Mouse (Mus musculus) E14TG2a.4 (cell line): ENCODE measurements around the gene Mas1.
"Not testable (repeated sequence)": the region's sequence is repeated elsewhere in the genome, so short reads cannot be mapped to it uniquely, and the experiment has no call there.

ENCODE experiments used
- H3K27me3 ChIP-seq: 2 replicates; pipeline ENCODE4 v1.6.1; 2014; ENCODE audit warnings: low read length, control low read depth; ENCODE audit not compliant: insufficient read depth
- H3K36me3 ChIP-seq: 2 replicates; pipeline ENCODE4 v1.6.1; 2014; ENCODE audit warnings: low read length, control low read depth; ENCODE audit not compliant: insufficient read depth
- H3K4me1 ChIP-seq: replicated peaks from 2 replicates; pipeline ENCODE4 v1.6.1; 2014; ENCODE audit warnings: low read depth, low read length, control low read depth
- H3K4me3 ChIP-seq: replicated peaks from 2 replicates; pipeline ENCODE4 v1.5.1; 2014; ENCODE audit warnings: mild to moderate bottlenecking, low read length
- H3K9me3 ChIP-seq: 2 replicates; pipeline ENCODE4 v1.6.1; 2014; ENCODE audit warnings: low read length, control low read depth
- CTCF ChIP-seq: conservative IDR thresholded peaks from 2 replicates; pipeline ENCODE4 v1.5.1; 2014; ENCODE audit warnings: low read length
- NANOG ChIP-seq: IDR thresholded peaks from 2 replicates; pipeline ENCODE4 v1.6.1; 2014; ENCODE audit warnings: borderline replicate concordance, low read length, mixed read lengths
- POU5F1 ChIP-seq: IDR thresholded peaks from 2 replicates; pipeline ENCODE4 v1.6.1; 2014; ENCODE audit warnings: low read length, borderline replicate concordance

Gene Mas1

DNA sequence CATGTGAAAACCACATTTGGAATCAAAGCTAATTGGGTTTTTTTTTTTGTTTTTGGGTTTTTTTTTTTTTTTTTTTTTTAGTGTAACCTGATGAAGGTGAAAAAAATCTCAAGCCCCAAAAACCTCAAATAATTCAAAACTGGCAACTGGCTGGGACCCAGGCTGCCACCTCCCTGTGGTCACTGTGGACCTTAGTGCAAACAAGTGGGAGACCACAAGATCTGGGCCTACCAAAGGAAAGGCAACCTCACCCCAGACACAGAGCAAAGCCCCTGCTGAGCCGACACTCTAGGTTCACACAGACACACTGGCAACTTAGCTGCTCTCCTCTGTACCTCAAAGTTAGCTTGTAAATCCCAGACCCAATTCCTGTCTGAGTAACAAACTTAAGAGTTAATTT, 36.4 kb upstream of the Mas1 start:
- H3K36me3 ChIP-seq, result peaks cover 77% of the 10 kb centered on the region
- H3K9me3 ChIP-seq, result no peaks in the 10 kb centered on the region
- no peaks in the 10 kb centered on the region for H3K27me3 ChIP-seq
- peaks cover 31% of the 10 kb centered on the region for H3K4me1 ChIP-seq
- H3K4me3 ChIP-seq, result no peak overlapping the region
- TF ChIP-seq NANOG (no peak), POU5F1 (no peak), CTCF (no peak)

- Histone ChIP-seq H3K9me3 (no peaks in the 10 kb centered on the region), H3K4me1 (peaks cover 31% of the 10 kb centered on the region), H3K4me3 (no peak overlapping the region), H3K27me3 (no peaks in the 10 kb centered on the region), H3K36me3 (peaks cover 83% of the 10 kb centered on the region)
- no peak for TF ChIP-seq CTCF
Measured at GRCm38 (mm10) chr17:12903372-12904333, 35.7 kb upstream of the Mas1 start.

GRCm38 (mm10) chr17:12902291-12902690, 34.3 kb upstream of the Mas1 start:
- H3K36me3 ChIP-seq, result peaks cover 84% of the 10 kb centered on the region
- H3K27me3 ChIP-seq, result no peaks in the 10 kb centered on the region
- no peaks in the 10 kb centered on the region for H3K9me3 ChIP-seq
- no peak for TF ChIP-seq CTCF
- no peak for TF ChIP-seq POU5F1
- TF ChIP-seq NANOG, result no peak
- H3K4me1 ChIP-seq, result peaks cover 33% of the 10 kb centered on the region
- no peak overlapping the region for H3K4me3 ChIP-seq

- Histone ChIP-seq H3K4me1 (peaks cover 34% of the 10 kb centered on the region), H3K36me3 (peaks cover 93% of the 10 kb centered on the region)
- H3K4me3 ChIP-seq, H3K27me3 ChIP-seq, H3K9me3 ChIP-seq: not testable (repeated sequence)
Measured at GRCm38 (mm10) chr17:12898607-12899006, 30.7 kb upstream of the Mas1 start.

- H3K9me3 ChIP-seq, result no peaks in the 10 kb centered on the region
- peaks cover 34% of the 10 kb centered on the region for H3K4me1 ChIP-seq
- no peak overlapping the region for H3K4me3 ChIP-seq
- H3K27me3 ChIP-seq, result no peaks in the 10 kb centered on the region
- TF ChIP-seq POU5F1, result no peak
- no peak for TF ChIP-seq NANOG
- H3K36me3 ChIP-seq, result peaks cover 93% of the 10 kb centered on the region
Measured at GRCm38 (mm10) chr17:12897674-12898073, 29.7 kb upstream of the Mas1 start.

- peaks cover 41% of the 10 kb centered on the region for H3K4me1 ChIP-seq
Measured at GRCm38 (mm10) chr17:12892033-12892432, 24.1 kb upstream of the Mas1 start.

GRCm38 (mm10) chr17:12891054-12891453, 23.1 kb upstream of the Mas1 start:
- H3K36me3 ChIP-seq, result peaks cover 88% of the 10 kb centered on the region
- no peaks in the 10 kb centered on the region for H3K27me3 ChIP-seq
- peaks cover 49% of the 10 kb centered on the region for H3K4me1 ChIP-seq
- TF ChIP-seq NANOG, result no peak
- TF ChIP-seq POU5F1, result no peak
- no peak for TF ChIP-seq CTCF
- no peak overlapping the region for H3K4me3 ChIP-seq
- no peaks in the 10 kb centered on the region for H3K9me3 ChIP-seq

More at GRCm38 (mm10) chr17:12892033-12892432, 24.1 kb upstream of the Mas1 start:
- Histone ChIP-seq H3K27me3 (no peaks in the 10 kb centered on the region), H3K9me3 (no peaks in the 10 kb centered on the region), H3K4me3 (no peak overlapping the region), H3K36me3 (peaks cover 98% of the 10 kb centered on the region)
- TF ChIP-seq CTCF (no peak), POU5F1 (no peak), NANOG (no peak)

DNA sequence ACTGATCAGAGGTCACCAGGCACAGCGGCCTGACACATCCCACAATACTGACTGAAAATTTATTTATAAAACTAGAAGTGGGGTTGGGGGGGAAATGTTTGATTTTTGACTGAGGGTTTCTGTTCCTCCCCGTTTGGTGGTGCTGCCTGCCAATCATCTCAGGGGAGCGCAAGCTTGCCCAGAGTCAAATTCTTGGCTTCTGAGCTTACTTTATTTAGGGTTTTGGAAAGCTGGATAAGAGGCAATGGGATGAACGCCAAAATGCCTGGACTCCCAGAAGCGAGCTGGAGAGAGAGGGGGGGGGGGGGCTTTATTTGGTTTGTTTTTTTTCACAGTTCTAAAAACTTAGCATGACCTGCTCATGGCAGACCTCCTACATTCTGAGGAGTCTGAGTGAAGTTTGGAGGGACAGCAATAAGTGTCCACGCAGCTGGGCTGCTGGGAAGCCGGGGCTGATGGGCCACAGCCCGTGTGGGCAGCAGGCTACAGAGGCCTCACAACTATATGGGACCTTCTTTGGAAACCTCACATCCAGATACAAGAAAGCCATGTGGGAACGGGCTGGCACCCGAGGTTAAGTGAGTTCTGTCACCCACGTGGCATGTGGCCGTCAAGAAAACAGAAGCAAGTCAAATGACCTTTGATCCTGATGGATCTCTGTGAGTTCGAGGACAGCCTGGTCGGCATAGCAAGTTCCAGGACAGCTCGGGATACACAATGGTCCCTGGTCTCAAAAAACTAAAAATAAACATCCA, 19.3 kb upstream of the Mas1 start:
- no peak overlapping the region for H3K4me3 ChIP-seq
- H3K27me3 ChIP-seq, result no peaks in the 10 kb centered on the region
- peaks cover 68% of the 10 kb centered on the region for H3K4me1 ChIP-seq
- no peaks in the 10 kb centered on the region for H3K9me3 ChIP-seq
- no peak for TF ChIP-seq CTCF
- no peak for TF ChIP-seq NANOG
- TF ChIP-seq POU5F1, result no peak
- H3K36me3 ChIP-seq, result peaks cover 50% of the 10 kb centered on the region
